Mouse (Mus musculus) brain, embryonic 14.5 days (tissue): Measurements from ENCODE around the gene Rnase1.
A peak's percentile ranks its signal among the peaks of the same experiment; 100 is the strongest.

Experiments
- CTCF ChIP-seq: fragments of 200-500 bp; IDR thresholded peaks from 2 replicates; pipeline ENCODE4 v1.5.1; 2012; ENCODE audit warnings: inconsistent platforms, mild to moderate bottlenecking, moderate library complexity, borderline replicate concordance; ENCODE audit not compliant: insufficient read depth, insufficient read length; ENCODE audit errors: extremely low read depth
- POLR2A ChIP-seq: fragments of 200-500 bp; IDR thresholded peaks from 2 replicates; pipeline ENCODE4 v1.6.1; 2012; ENCODE audit warnings: mild to moderate bottlenecking, inconsistent platforms, borderline replicate concordance; ENCODE audit not compliant: poor library complexity, insufficient read depth, insufficient read length, severe bottlenecking; ENCODE audit errors: extremely low read depth

DNA sequence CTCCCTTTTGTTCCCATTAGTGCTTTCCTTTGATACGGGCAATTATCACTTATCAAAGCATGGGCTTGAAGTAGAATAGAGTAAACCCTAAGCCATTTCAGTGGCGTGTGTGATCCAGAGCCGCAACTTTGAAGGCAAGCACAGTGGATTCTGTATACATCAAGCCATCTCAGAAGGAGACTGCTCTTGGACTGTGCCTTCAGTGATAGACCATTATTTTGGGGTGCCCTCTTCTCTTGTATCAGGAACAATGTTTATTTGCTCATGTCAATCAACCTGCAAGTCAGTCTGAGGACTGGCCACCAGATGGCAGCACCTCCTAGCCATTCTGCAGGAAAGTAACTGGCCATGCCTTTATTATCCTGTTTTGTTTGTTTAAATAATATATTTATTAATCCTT lies 43.4 kb downstream of the Rnase1 start:
- TF ChIP-seq CTCF (peak; percentile 86; the same call in 1 of the 2 replicates), POLR2A (no peak)
